ENCODE assay signal across 29 mouse cellular contexts in genomic region chr4:72836430-72836829, GRCm38 (mm10). TPM values are rescaled to one million over a fixed set of nuclear protein-coding genes. Genes with fewer than 3 reads are reported as not detected.
DNase-seq lines count a peak whose midpoint lies in the region; ATAC-seq and TF ChIP-seq lines count a peak whose summit lies in the region.
"Had no signal": no experiment of that assay in that cellular context is flagged by ENCODE, and none has a peak within 500 bp of the region (broad histone marks: within the 10 kb centered on the region; RNA-seq: fewer than 3 reads in every experiment).

No protein-coding gene starts in this region.

- no peak overlapping the region for H3K27ac ChIP-seq in embryonic facial prominence, embryonic 14.5 days (replicated peaks; ENCODE audit: low read depth, low read length)
- no peak overlapping the region for H3K27ac ChIP-seq in embryonic facial prominence, embryonic 10.5 days (replicated peaks)
- H3K27ac ChIP-seq in hindbrain, postnatal 0 days: no peak overlapping the region
- no peak overlapping the region for H3K27ac ChIP-seq in hindbrain, embryonic 12.5 days
- no peak overlapping the region for H3K27ac ChIP-seq in midbrain, postnatal 0 days (ENCODE audit: low read depth, low read length)
- no peak overlapping the region for H3K27ac ChIP-seq in midbrain, embryonic 11.5 days (ENCODE audit: low read depth, low read length)
- H3K27ac ChIP-seq: embryonic facial prominence, embryonic 12.5 days; forebrain, embryonic 13.5 days; gastrocnemius, adult 2 months; heart, embryonic 15.5 days; hindbrain, embryonic 13.5 days had no signal

- TF ChIP-seq CTCF in hindbrain, postnatal 0 days (IDR thresholded peaks at IDR 0.05; ENCODE audit: low read depth): no peak
- no peak for TF ChIP-seq CTCF in midbrain, postnatal 0 days (IDR thresholded peaks at IDR 0.05)

- no peaks in the 10 kb centered on the region for H3K4me1 ChIP-seq in embryonic facial prominence, embryonic 14.5 days (ENCODE audit: control insufficient read depth, insufficient read depth, low read length)
- no peaks in the 10 kb centered on the region for H3K4me1 ChIP-seq in embryonic facial prominence, embryonic 10.5 days
- H3K4me1 ChIP-seq in hindbrain, postnatal 0 days (ENCODE audit: insufficient read depth, low read length): no peaks in the 10 kb centered on the region
- no peaks in the 10 kb centered on the region for H3K4me1 ChIP-seq in hindbrain, embryonic 12.5 days
- no peaks in the 10 kb centered on the region for H3K4me1 ChIP-seq in midbrain, postnatal 0 days (ENCODE audit: insufficient read depth, low read length)
- H3K4me1 ChIP-seq in midbrain, embryonic 11.5 days (ENCODE audit: control insufficient read depth, insufficient read depth, low read length): no peaks in the 10 kb centered on the region
- H3K4me1 ChIP-seq: embryonic facial prominence, embryonic 12.5 days; forebrain, embryonic 13.5 days; heart, embryonic 12.5 days; heart, embryonic 15.5 days; hindbrain, embryonic 13.5 days had no signal

- H3K9ac ChIP-seq in embryonic facial prominence, embryonic 14.5 days (ENCODE audit: low read depth, low read length): no peak overlapping the region
- H3K9ac ChIP-seq in hindbrain, postnatal 0 days (replicated peaks; ENCODE audit: low read length): no peak overlapping the region
- H3K9ac ChIP-seq in hindbrain, embryonic 12.5 days: no peak overlapping the region
- no peak overlapping the region for H3K9ac ChIP-seq in midbrain, postnatal 0 days (replicated peaks; ENCODE audit: low read length, poor library complexity, severe bottlenecking)
- no peak overlapping the region for H3K9ac ChIP-seq in midbrain, embryonic 11.5 days (ENCODE audit: low read length)
- H3K9ac ChIP-seq: embryonic facial prominence, embryonic 12.5 days; forebrain, embryonic 13.5 days; forebrain, postnatal 0 days; heart, embryonic 12.5 days; heart, embryonic 15.5 days; hindbrain, embryonic 13.5 days had no signal

- WGBS in embryonic facial prominence, embryonic 14.5 days: 43% methylated on average over 2 of the region's 2 CpGs
- WGBS in embryonic facial prominence, embryonic 10.5 days: 72% methylated on average over 2 of the region's 2 CpGs
- 40% methylated on average over 2 of the region's 2 CpGs for WGBS in hindbrain, postnatal 0 days
- WGBS in hindbrain, embryonic 12.5 days: 55% methylated on average over 2 of the region's 2 CpGs
- 45% methylated on average over 2 of the region's 2 CpGs for WGBS in midbrain, postnatal 0 days
- 66% methylated on average over 2 of the region's 2 CpGs for WGBS in midbrain, embryonic 11.5 days

- H3K36me3 ChIP-seq in embryonic facial prominence, embryonic 14.5 days (ENCODE audit: control insufficient read depth, insufficient read depth, low read length): no peaks in the 10 kb centered on the region
- H3K36me3 ChIP-seq in embryonic facial prominence, embryonic 10.5 days (replicated peaks): no peaks in the 10 kb centered on the region
- no peaks in the 10 kb centered on the region for H3K36me3 ChIP-seq in hindbrain, postnatal 0 days (ENCODE audit: insufficient read depth, low read length)
- no peaks in the 10 kb centered on the region for H3K36me3 ChIP-seq in hindbrain, embryonic 12.5 days
- no peaks in the 10 kb centered on the region for H3K36me3 ChIP-seq in midbrain, postnatal 0 days (ENCODE audit: insufficient read depth, low read length)
- H3K36me3 ChIP-seq in midbrain, embryonic 11.5 days (ENCODE audit: control insufficient read depth, insufficient read depth, low read length): no peaks in the 10 kb centered on the region
- H3K36me3 ChIP-seq: embryonic facial prominence, embryonic 12.5 days; heart, embryonic 12.5 days; heart, embryonic 15.5 days; hindbrain, embryonic 13.5 days had no signal

- no peak overlapping the region for H3K4me3 ChIP-seq in embryonic facial prominence, embryonic 14.5 days (ENCODE audit: low read depth, low read length)
- no peak overlapping the region for H3K4me3 ChIP-seq in embryonic facial prominence, embryonic 10.5 days
- no peak overlapping the region for H3K4me3 ChIP-seq in hindbrain, postnatal 0 days (ENCODE audit: low read length)
- no peak overlapping the region for H3K4me3 ChIP-seq in hindbrain, embryonic 12.5 days
- no peak overlapping the region for H3K4me3 ChIP-seq in midbrain, postnatal 0 days (ENCODE audit: low read depth, low read length)
- H3K4me3 ChIP-seq in midbrain, embryonic 11.5 days (ENCODE audit: low read depth, low read length): no peak overlapping the region
- H3K4me3 ChIP-seq: embryonic facial prominence, embryonic 12.5 days; erythroblast, embryonic 14.5 days; forebrain, embryonic 13.5 days; gastrocnemius, adult 2 months; heart, embryonic 12.5 days; heart, embryonic 15.5 days; hindbrain, embryonic 13.5 days had no signal

- peaks cover under 1% of the 10 kb centered on the region; the same call in 1 of the 2 replicates for H3K9me3 ChIP-seq in embryonic facial prominence, embryonic 14.5 days (ENCODE audit: control insufficient read depth, low read length)
- H3K9me3 ChIP-seq in embryonic facial prominence, embryonic 10.5 days: no peaks in the 10 kb centered on the region
- no peaks in the 10 kb centered on the region for H3K9me3 ChIP-seq in hindbrain, postnatal 0 days (ENCODE audit: low read length)
- H3K9me3 ChIP-seq in hindbrain, embryonic 12.5 days (replicated peaks): no peaks in the 10 kb centered on the region
- no peaks in the 10 kb centered on the region for H3K9me3 ChIP-seq in midbrain, postnatal 0 days (ENCODE audit: low read length)
- no peaks in the 10 kb centered on the region for H3K9me3 ChIP-seq in midbrain, embryonic 11.5 days (ENCODE audit: control insufficient read depth, low read length)
- H3K9me3 ChIP-seq: embryonic facial prominence, embryonic 12.5 days; forebrain, embryonic 13.5 days; heart, embryonic 12.5 days; heart, embryonic 15.5 days; hindbrain, embryonic 13.5 days had no signal

- H3K4me2 ChIP-seq in embryonic facial prominence, embryonic 14.5 days (ENCODE audit: low read depth, low read length): no peak overlapping the region
- no peak overlapping the region for H3K4me2 ChIP-seq in hindbrain, postnatal 0 days (ENCODE audit: low read depth, low read length)
- no peak overlapping the region for H3K4me2 ChIP-seq in hindbrain, embryonic 12.5 days (replicated peaks)
- no peak overlapping the region for H3K4me2 ChIP-seq in midbrain, postnatal 0 days (ENCODE audit: low read depth, low read length, poor library complexity, severe bottlenecking)
- H3K4me2 ChIP-seq in midbrain, embryonic 11.5 days: no peak overlapping the region
- H3K4me2 ChIP-seq: embryonic facial prominence, embryonic 12.5 days; forebrain, embryonic 13.5 days; heart, embryonic 12.5 days; heart, embryonic 15.5 days; hindbrain, embryonic 13.5 days had no signal

- no peaks in the 10 kb centered on the region for H3K27me3 ChIP-seq in embryonic facial prominence, embryonic 14.5 days (replicated peaks; ENCODE audit: control insufficient read depth, insufficient read depth, low read length)
- no peaks in the 10 kb centered on the region for H3K27me3 ChIP-seq in embryonic facial prominence, embryonic 10.5 days (replicated peaks; ENCODE audit: low read depth, poor library complexity, severe bottlenecking)
- H3K27me3 ChIP-seq in hindbrain, postnatal 0 days (ENCODE audit: insufficient read depth, low read length): no peaks in the 10 kb centered on the region
- H3K27me3 ChIP-seq in hindbrain, embryonic 12.5 days: no peaks in the 10 kb centered on the region
- no peaks in the 10 kb centered on the region for H3K27me3 ChIP-seq in midbrain, postnatal 0 days (ENCODE audit: insufficient read depth, low read length)
- H3K27me3 ChIP-seq in midbrain, embryonic 11.5 days (ENCODE audit: control insufficient read depth, insufficient read depth, low read length): no peaks in the 10 kb centered on the region
- H3K27me3 ChIP-seq: embryonic facial prominence, embryonic 12.5 days; forebrain, embryonic 13.5 days; heart, embryonic 12.5 days; heart, embryonic 15.5 days; hindbrain, embryonic 13.5 days had no signal

- peak; percentile 3 for DNase-seq in embryonic facial prominence, embryonic 14.5 days (ENCODE audit: low spot score)
- DNase-seq in embryonic facial prominence, embryonic 10.5 days (ENCODE audit: low spot score): no peak
- peak; percentile 43 for DNase-seq in hindbrain, postnatal 0 days (ENCODE audit: low spot score)
- peak; percentile 46 for DNase-seq in midbrain, postnatal 0 days (ENCODE audit: low spot score)
- DNase-seq in midbrain, embryonic 11.5 days (ENCODE audit: low spot score, missing footprints): no peak
- DNase-seq: adrenal gland, adult 2 months; adrenal gland, postnatal 14 days; cerebellum, adult 11-12 months; cerebellum, adult 9-10 months; forebrain, postnatal 0 days; gastrocnemius, adult 2 months; gastrocnemius, postnatal 14 days; heart, adult 18-20 months; heart, postnatal 10 days; heart, postnatal 36 days; kidney, adult 18-20 months had no signal

- ATAC-seq in embryonic facial prominence, embryonic 14.5 days (ENCODE audit: low read depth): no peak
- ATAC-seq in hindbrain, postnatal 0 days: 0 out of 2 replicates have a peak, but pooled peaks have one; percentile 58
- ATAC-seq in hindbrain, embryonic 12.5 days (ENCODE audit: low FRiP score): no peak
- ATAC-seq in midbrain, postnatal 0 days (ENCODE audit: low FRiP score): no peak
- ATAC-seq in midbrain, embryonic 11.5 days (ENCODE audit: low FRiP score): no peak
- no peak for ATAC-seq in granulocyte monocyte progenitor cell, adult 5-6 weeks (replicated peaks; ENCODE audit: poor library complexity, severe bottlenecking)
- ATAC-seq: CD4-positive, CD25-positive, alpha-beta regulatory T cell, adult 4 months; forebrain, embryonic 13.5 days; forebrain, postnatal 0 days; hindbrain, embryonic 16.5 days; inflammation-experienced regulatory T-cells, adult 6 months; intestine, embryonic 16.5 days had no signal

RNA-seq across cellular contexts. Expression of gene Aldoart1, which starts 16.0 kb away (rescaled TPM):
- polyA plus RNA-seq in embryonic facial prominence, embryonic 14.5 days (2014; fragmentation: Nextera tagmentation; extraction: Ambion mirVana): 0.11 TPM in 1 of 2 replicates, not detected in the other
- polyA plus RNA-seq in embryonic facial prominence, embryonic 10.5 days (2016; fragmentation: Nextera tagmentation; extraction: Ambion mirVana): 0.09 TPM in 1 of 2 replicates, not detected in the other
- not detected in 2 replicates for total RNA-seq in hindbrain, postnatal 0 days (2014; rRNA removed)
- polyA plus RNA-seq in hindbrain, postnatal 0 days (2015; fragmentation: Nextera tagmentation; extraction: Ambion mirVana): not detected in 2 replicates
- polyA plus RNA-seq in hindbrain, embryonic 12.5 days (2016; fragmentation: Nextera tagmentation; extraction: Ambion mirVana): not detected in 2 replicates
- 0.09 TPM in 1 of 2 replicates, not detected in the other for total RNA-seq in midbrain, postnatal 0 days (2014; rRNA removed)
- not detected in 2 replicates for polyA plus RNA-seq in midbrain, postnatal 0 days (2015; fragmentation: Nextera tagmentation; extraction: Ambion mirVana)
- polyA plus RNA-seq in midbrain, embryonic 11.5 days (2014; fragmentation: Nextera tagmentation; extraction: Ambion mirVana): not detected in 2 replicates
- 0.11 and 0.13 TPM in 2 replicates for total RNA-seq in granulocyte monocyte progenitor cell, adult 5-6 weeks (2014; fragmentation: Nextera tagmentation)
- not detected in 2 replicates for total RNA-seq in granulocyte monocyte progenitor cell, adult 5-6 weeks (2017)
- total RNA-seq: adrenal gland, adult 2 months; adrenal gland, postnatal 14 days; adrenal gland, postnatal 4 days; heart, postnatal 10 days had no signal
- polyA plus RNA-seq: adrenal gland, adult 2 months; embryonic facial prominence, embryonic 12.5 days; erythroblast, embryonic 14.5 days; forebrain, embryonic 13.5 days; forebrain, postnatal 0 days; heart, embryonic 12.5 days; hindbrain, embryonic 13.5 days; intestine, embryonic 16.5 days had no signal

Comparison
In these comparisons a context has a peak if more than half of its experiments do, and no peak if none do; other contexts are left out.
1. DNase-seq: peak in embryonic facial prominence, embryonic 14.5 days (single experiment), hindbrain, postnatal 0 days (single experiment) and midbrain, postnatal 0 days (single experiment); none in embryonic facial prominence, embryonic 10.5 days (single experiment) and midbrain, embryonic 11.5 days (single experiment).